Mouse (Mus musculus): ENCODE measurements around the gene Kmt2c. TPM values are rescaled to one million over a fixed set of nuclear protein-coding genes. Genes with fewer than 3 reads are reported as not detected.
A peak's percentile ranks its signal among the peaks of the same experiment; 100 is the strongest.
"Not testable (repeated sequence)": the region's sequence is repeated elsewhere in the genome, so short reads cannot be mapped to it uniquely, and the experiment has no call there.

Kmt2c gene
- polyA plus RNA-seq, 1 experiment from 2014 or later: 26.5 TPM

DNA sequence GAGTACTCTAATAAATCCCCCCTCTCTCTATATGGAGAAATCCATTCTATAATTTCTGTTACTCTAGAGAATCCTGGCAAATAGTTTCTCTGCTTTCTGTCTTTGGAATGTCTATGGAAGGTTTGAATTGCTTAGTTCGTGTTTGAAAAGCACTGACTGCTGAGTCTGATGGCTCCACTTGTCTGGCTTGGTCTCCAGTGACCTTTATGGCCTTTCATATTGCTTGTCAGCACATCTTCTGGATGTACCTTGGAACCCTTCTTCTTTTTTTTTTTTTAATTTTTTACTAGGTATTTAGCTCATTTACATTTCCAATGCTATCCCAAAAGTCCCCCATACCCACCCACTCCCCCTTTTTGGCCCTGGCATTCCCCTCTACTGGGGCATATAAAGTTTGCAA lies 274.2 kb downstream of the Kmt2c start:
- H3K4me3 ChIP-seq (replicated peaks; ENCODE audit: low read length); ATAC-seq; H3K27ac ChIP-seq (ENCODE audit: low read length); H3K27me3 ChIP-seq (replicated peaks; ENCODE audit: control insufficient read depth, insufficient read depth, low read length); H3K4me1 ChIP-seq (replicated peaks; ENCODE audit: control insufficient read depth, insufficient read depth, low read length); H3K4me2 ChIP-seq (ENCODE audit: low read length); H3K9me3 ChIP-seq (ENCODE audit: control insufficient read depth, low read length); H3K36me3 ChIP-seq (ENCODE audit: control insufficient read depth, insufficient read depth); H3K9ac ChIP-seq (replicated peaks; ENCODE audit: low read depth, low read length): not testable (repeated sequence)
- WGBS: 97% methylated on average over 1 of the region's 1 CpGs

DNA sequence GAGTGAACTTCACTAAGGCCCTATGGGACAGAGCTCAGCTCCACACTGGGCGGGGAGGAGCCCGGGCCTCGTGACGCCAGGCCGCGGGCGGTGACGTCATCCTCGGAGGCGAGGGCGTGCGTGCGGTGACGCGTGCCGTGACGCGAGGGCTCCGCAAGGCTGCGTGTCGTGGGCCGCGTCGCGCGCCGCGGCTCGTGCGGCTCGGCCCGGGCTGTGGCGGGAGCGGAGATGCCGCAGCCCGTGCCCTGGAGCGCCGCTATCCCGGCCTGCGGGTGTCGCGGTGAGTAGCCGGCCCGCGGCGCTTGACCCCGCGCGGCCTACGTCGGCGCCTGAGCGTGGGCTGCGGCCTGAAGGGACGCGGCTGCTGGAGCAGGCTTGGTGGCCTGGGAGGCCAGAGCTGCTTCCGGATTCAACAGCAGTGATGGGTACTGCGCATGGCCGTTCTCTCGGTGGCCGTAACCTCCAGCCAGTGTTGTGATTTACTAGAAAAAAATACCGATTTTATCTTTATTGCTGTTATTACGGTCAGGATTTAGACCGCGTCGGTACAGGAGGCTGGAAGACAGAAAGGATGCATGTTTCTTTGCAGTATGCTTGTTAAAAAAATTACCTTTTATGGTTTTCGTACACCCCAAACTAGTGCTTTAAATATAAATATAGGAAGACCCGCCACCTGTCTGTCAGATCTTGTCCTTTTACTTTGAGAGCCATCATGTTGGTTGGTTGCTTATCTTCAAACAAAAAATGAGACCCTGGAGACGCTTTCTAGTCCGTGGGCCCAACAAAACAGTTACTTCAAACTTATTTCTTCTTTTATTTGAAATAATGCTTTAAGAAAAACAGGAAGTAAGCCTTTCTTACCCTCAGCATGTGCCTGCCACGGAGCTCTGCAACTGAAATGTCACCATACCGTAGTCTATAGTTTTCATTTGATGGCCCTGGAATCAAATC lies 275.6 kb downstream of the Kmt2c start, which contains the start of gene E130116L18Rik:
E130116L18Rik (minus strand) TSS at position 402 of the 951 bp plus-strand sequence.
- 3% methylated on average over 65 of the region's 72 CpGs for WGBS
- ATAC-seq: peak; percentile 98
- H3K27me3 ChIP-seq (replicated peaks; ENCODE audit: control insufficient read depth, insufficient read depth, low read length): no peaks in the 10 kb centered on the region
- H3K4me2 ChIP-seq (ENCODE audit: low read length): peak within 1 kb of the TSS; percentile 69
- H3K4me3 ChIP-seq (replicated peaks; ENCODE audit: low read length): peak within 1 kb of the TSS; percentile 74
- peak within 1 kb of the TSS; percentile 82 for H3K27ac ChIP-seq (ENCODE audit: low read length)
- no peaks in the 10 kb centered on the region for H3K36me3 ChIP-seq (ENCODE audit: control insufficient read depth, insufficient read depth)
- H3K9ac ChIP-seq (replicated peaks; ENCODE audit: low read depth, low read length): peak within 1 kb of the TSS; percentile 81
- no peaks in the 10 kb centered on the region for H3K9me3 ChIP-seq (ENCODE audit: control insufficient read depth, low read length)
- H3K4me1 ChIP-seq (replicated peaks; ENCODE audit: control insufficient read depth, insufficient read depth, low read length): peaks cover 9% of the 10 kb centered on the region

Other genes starting within 250 kb of the Kmt2c start
- 0.12 TPM in 1 of 2 replicates, not detected in the other for gene Cct8l1, start 17.3 kb upstream of the Kmt2c start, polyA plus RNA-seq (2015; fragmentation: Nextera tagmentation; extraction: Ambion mirVana)
- gene Xrcc2, start 207.0 kb upstream of the Kmt2c start, polyA plus RNA-seq (2015; fragmentation: Nextera tagmentation; extraction: Ambion mirVana): 5.4 and 5.6 TPM in 2 replicates

Data from forebrain, embryonic 16.5 days (tissue).